Mouse (Mus musculus): ENCODE results near the gene Drd2. TPM values are rescaled to one million over a fixed set of nuclear protein-coding genes. Genes with fewer than 3 reads are reported as not detected.
A peak's percentile ranks its signal among the peaks of the same experiment; 100 is the strongest.

Drd2 gene
- polyA plus RNA-seq (2016; fragmentation: Nextera tagmentation; extraction: Ambion mirVana): 1.1 and 1.7 TPM in 2 replicates

GRCm38 (mm10) chr9:49340136-49341043 lies at the start of gene Drd2:
Gene Drd2, plus strand, starts transcription at chr9:49340627.
- H3K4me2 ChIP-seq (replicated peaks): peak within 1 kb of the TSS; percentile 92
- H3K9me3 ChIP-seq: no peaks in the 10 kb centered on the region
- no peak within 1 kb of the TSS for H3K27ac ChIP-seq
- H3K27me3 ChIP-seq (replicated peaks): peaks cover 31% of the 10 kb centered on the region
- peaks cover 18% of the 10 kb centered on the region for H3K4me1 ChIP-seq
- peak within 1 kb of the TSS; percentile 63 for H3K9ac ChIP-seq
- 1% methylated on average over 71 of the region's 84 CpGs for WGBS
- peak; percentile 74; the same call in 1 of the 2 replicates for ATAC-seq (ENCODE audit: low FRiP score, low read depth)
- H3K36me3 ChIP-seq: no peaks in the 10 kb centered on the region
- peak within 1 kb of the TSS; percentile 53 for H3K4me3 ChIP-seq

DNA sequence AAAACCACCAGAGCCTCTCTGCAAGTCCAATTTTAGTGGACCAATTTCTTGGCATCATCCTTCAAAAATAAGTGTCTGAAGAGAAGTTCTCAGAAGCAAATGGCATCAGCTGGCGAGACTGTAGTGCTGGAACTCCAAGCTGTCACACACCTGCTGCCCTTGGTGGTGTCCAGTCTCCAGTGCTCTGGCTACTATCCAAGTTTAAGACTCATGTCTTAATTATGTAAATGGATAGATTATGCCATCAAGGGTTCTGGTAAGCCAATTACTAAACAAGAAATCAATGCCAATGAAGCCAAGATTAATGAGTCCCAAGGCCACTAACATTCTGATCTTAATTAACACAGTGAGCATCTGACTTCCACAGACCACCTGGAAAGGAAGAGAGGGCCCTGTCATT lies 45.3 kb upstream of the Drd2 start:
- 69% methylated on average over 1 of the region's 1 CpGs for WGBS
- Histone ChIP-seq H3K9ac (no peak overlapping the region), H3K4me2 (replicated peaks) (no peak overlapping the region), H3K9me3 (no peaks in the 10 kb centered on the region), H3K4me1 (no peaks in the 10 kb centered on the region), H3K4me3 (no peak overlapping the region), H3K27me3 (replicated peaks) (no peaks in the 10 kb centered on the region), H3K27ac (no peak overlapping the region), H3K36me3 (no peaks in the 10 kb centered on the region)
- no peak for ATAC-seq (ENCODE audit: low FRiP score, low read depth)

- no peaks in the 10 kb centered on the region for H3K36me3 ChIP-seq
- no peaks in the 10 kb centered on the region for H3K9me3 ChIP-seq
- no peak overlapping the region for H3K4me2 ChIP-seq (replicated peaks)
- H3K4me1 ChIP-seq: no peaks in the 10 kb centered on the region
- H3K27me3 ChIP-seq (replicated peaks): no peaks in the 10 kb centered on the region
- no peak overlapping the region for H3K27ac ChIP-seq
- H3K9ac ChIP-seq: no peak overlapping the region
- no peak for ATAC-seq (ENCODE audit: low FRiP score, low read depth)
- H3K4me3 ChIP-seq: no peak overlapping the region
- 75% methylated on average over 3 of the region's 3 CpGs for WGBS
Measured at GRCm38 (mm10) chr9:49307576-49307975, 32.9 kb upstream of the Drd2 start.

DNA sequence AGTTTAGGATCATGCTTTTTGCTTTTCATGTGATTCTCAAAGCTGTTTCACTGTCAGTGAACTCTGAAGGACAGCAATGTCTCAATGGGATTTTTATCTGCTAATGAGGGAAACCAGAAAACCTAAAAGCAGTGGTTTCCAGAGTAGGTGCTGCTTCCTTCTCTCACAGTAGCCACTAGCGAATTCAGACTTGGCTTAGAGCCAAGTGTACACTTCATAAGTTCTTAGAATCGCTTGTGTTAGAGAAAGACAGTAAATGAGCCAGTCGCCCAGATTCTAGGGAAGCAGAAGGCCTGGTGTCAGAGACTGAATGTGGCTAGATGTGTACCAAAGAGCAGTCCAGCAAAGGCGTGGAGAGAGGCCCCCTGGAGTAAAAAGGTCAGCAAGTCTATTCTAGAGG lies 29.6 kb upstream of the Drd2 start:
- H3K27me3 ChIP-seq (replicated peaks): no peaks in the 10 kb centered on the region
- no peak for ATAC-seq (ENCODE audit: low FRiP score, low read depth)
- H3K4me2 ChIP-seq (replicated peaks): no peak overlapping the region
- no peaks in the 10 kb centered on the region for H3K36me3 ChIP-seq
- no peak overlapping the region for H3K4me3 ChIP-seq
- H3K4me1 ChIP-seq: no peaks in the 10 kb centered on the region
- H3K9me3 ChIP-seq: no peaks in the 10 kb centered on the region
- 76% methylated on average over 4 of the region's 4 CpGs for WGBS
- H3K27ac ChIP-seq: no peak overlapping the region
- no peak overlapping the region for H3K9ac ChIP-seq

DNA sequence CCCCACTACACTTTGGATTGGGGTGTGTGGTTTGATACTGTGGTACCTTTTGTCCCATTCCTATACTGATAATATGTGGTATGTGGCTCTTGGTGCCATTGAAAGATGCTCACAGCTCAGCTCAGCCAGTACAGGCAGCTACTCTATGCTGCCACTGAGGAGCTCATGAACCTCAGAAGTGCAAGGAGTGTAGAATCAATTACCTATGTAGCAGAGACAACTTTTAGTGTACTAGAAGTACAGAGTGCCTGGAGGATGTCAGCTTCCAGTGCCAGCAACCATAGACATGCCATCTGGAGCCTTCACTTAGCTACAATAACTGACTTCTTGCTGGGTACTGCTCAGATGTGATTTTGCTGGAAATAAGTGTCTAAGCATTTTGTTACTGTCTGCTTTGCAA lies 21.8 kb upstream of the Drd2 start:
- H3K27ac ChIP-seq: no peak overlapping the region
- no peaks in the 10 kb centered on the region for H3K27me3 ChIP-seq (replicated peaks)
- H3K4me3 ChIP-seq: no peak overlapping the region
- H3K4me1 ChIP-seq: no peaks in the 10 kb centered on the region
- no peak for ATAC-seq (ENCODE audit: low FRiP score, low read depth)
- no peaks in the 10 kb centered on the region for H3K36me3 ChIP-seq
- H3K9me3 ChIP-seq: no peaks in the 10 kb centered on the region
- H3K4me2 ChIP-seq (replicated peaks): no peak overlapping the region
- no peak overlapping the region for H3K9ac ChIP-seq

DNA sequence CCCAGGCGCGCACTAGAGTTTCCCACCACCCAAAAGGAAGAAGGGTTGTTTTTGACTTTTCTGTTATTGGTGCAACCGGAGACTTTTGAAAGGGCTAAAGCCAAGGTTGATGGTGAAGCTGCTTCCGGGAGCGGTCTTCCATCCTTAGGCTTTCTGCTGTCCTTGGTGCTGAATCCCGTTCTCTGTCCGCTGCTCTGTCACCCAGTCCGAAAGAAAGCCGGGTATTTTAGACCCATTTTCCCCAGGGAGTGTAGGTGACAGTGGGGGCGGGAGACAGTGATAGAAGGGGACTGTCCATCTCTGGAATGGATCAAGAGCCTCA lies 578 bp downstream of the Drd2 start:
- Histone ChIP-seq H3K27ac (no peak overlapping the region), H3K27me3 (replicated peaks) (peaks cover 31% of the 10 kb centered on the region), H3K9me3 (no peaks in the 10 kb centered on the region), H3K36me3 (no peaks in the 10 kb centered on the region), H3K4me2 (replicated peaks) (peak overlapping the region; percentile 92), H3K9ac (peak overlapping the region; percentile 63; the same call in 1 of the 2 replicates), H3K4me3 (peak overlapping the region; percentile 53; the same call in 1 of the 2 replicates), H3K4me1 (peaks cover 18% of the 10 kb centered on the region)
- ATAC-seq (ENCODE audit: low FRiP score, low read depth): no peak
- 2% methylated on average over 10 of the region's 10 CpGs for WGBS

DNA sequence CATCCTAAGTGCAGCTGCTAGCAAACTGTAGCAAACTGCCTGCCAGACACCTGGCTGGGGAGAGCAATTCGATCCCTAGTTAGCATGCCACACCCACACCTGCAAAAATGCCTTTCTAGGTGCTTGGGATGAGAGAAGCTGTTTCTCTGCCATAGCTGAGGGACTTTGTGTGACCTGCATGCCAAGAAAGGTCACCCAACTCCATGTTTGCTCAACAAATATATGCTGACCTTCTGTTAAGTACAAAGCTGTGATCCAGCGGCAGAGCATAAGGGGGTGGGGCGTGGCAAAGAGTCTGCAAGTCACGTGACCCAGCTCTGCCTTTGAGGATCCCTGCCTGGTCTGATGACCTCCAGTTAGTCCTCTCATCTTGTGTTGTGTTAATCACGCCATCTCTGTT lies 25.3 kb downstream of the Drd2 start:
- Histone ChIP-seq H3K9ac (no peak overlapping the region), H3K27ac (no peak overlapping the region), H3K4me3 (no peak overlapping the region), H3K36me3 (no peaks in the 10 kb centered on the region), H3K9me3 (no peaks in the 10 kb centered on the region), H3K4me2 (replicated peaks) (no peak overlapping the region), H3K27me3 (replicated peaks) (no peaks in the 10 kb centered on the region), H3K4me1 (0 out of 2 replicates have a peak, but pooled peaks cover 3% of the 10 kb centered on the region)
- ATAC-seq (ENCODE audit: low FRiP score, low read depth): no peak
- 15% methylated on average over 5 of the region's 5 CpGs for WGBS

DNA sequence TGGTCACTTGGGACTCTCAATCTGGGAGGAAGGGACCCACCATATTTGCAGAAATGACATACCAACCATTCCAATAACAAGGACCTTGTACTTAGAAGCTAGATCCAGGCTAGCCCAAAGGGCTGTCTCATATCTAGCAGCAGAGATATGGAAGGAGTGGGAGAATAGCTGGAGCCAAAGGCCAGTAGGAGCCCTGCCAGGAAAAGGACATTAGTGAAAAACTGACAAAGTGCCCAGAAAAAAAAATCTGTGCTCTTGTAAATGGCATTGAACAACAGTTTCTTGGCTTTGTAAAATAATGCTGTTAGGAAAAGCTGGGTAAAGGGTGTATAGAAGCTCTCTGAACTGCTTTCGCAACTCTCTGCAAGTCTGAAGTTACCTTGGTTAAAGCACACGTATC lies 33.5 kb downstream of the Drd2 start:
- no peak overlapping the region for H3K9ac ChIP-seq
- H3K4me3 ChIP-seq: no peak overlapping the region
- H3K4me2 ChIP-seq (replicated peaks): no peak overlapping the region
- H3K9me3 ChIP-seq: no peaks in the 10 kb centered on the region
- no peak overlapping the region for H3K27ac ChIP-seq
- no peaks in the 10 kb centered on the region for H3K36me3 ChIP-seq
- ATAC-seq (ENCODE audit: low FRiP score, low read depth): no peak
- H3K27me3 ChIP-seq (replicated peaks): no peaks in the 10 kb centered on the region
- WGBS: 92% methylated on average over 2 of the region's 2 CpGs
- H3K4me1 ChIP-seq: no peaks in the 10 kb centered on the region

DNA sequence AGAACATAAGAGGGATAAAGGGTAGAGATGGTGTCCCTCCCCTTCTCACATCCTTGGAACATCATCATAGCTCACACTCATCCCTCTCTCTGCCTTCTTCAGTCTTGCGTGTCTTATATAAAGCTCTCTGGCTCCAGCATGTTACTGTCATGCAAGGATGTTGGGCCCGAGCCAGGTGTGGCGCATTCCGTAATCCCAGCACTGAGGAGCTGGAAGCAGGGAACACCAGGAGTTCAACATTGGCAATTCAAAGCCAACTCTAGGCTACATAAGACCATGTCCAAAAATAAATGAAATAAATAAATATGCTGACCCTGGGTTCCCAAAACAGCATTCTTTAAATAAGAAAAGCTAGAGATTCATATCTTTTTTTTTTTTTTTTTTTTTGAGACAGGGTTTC lies 39.5 kb downstream of the Drd2 start:
- ATAC-seq (ENCODE audit: low FRiP score, low read depth): no peak
- H3K27me3 ChIP-seq (replicated peaks): no peaks in the 10 kb centered on the region

DNA sequence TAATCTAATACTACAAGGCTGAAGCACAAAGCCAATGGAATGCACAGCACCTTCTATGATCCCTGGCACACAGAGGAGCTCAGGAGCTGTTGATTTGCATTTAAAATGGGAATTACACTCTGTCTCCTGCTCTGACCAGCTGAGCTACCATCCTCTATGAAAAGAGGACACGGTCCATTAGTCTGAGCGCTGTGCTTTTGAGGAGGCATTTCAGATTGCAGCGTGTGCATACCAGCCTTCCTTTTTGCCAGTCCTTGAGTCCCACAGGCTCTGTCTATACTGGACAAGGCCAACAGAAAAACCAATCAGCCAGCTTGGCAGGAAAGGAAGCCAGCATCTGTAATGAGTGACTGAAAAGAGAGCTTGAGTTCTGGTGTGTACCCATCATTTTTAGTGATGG lies 43.6 kb downstream of the Drd2 start:
- no peaks in the 10 kb centered on the region for H3K27me3 ChIP-seq (replicated peaks)
- H3K9me3 ChIP-seq: no peaks in the 10 kb centered on the region
- H3K36me3 ChIP-seq: no peaks in the 10 kb centered on the region
- ATAC-seq (ENCODE audit: low FRiP score, low read depth): peak; percentile 56
- no peak overlapping the region for H3K4me3 ChIP-seq
- no peak overlapping the region for H3K27ac ChIP-seq
- no peak overlapping the region for H3K4me2 ChIP-seq (replicated peaks)
- no peaks in the 10 kb centered on the region for H3K4me1 ChIP-seq
- 17% methylated on average over 3 of the region's 3 CpGs for WGBS
- no peak overlapping the region for H3K9ac ChIP-seq

More for the DNA sequence above, 39.5 kb downstream of the Drd2 start:
- Histone ChIP-seq H3K4me2 (replicated peaks) (no peak overlapping the region), H3K9ac (no peak overlapping the region), H3K9me3 (no peaks in the 10 kb centered on the region), H3K36me3 (no peaks in the 10 kb centered on the region), H3K4me1 (no peaks in the 10 kb centered on the region), H3K27ac (no peak overlapping the region), H3K4me3 (no peak overlapping the region)
- 90% methylated on average over 4 of the region's 4 CpGs for WGBS

- 90% methylated on average over 6 of the region's 6 CpGs for WGBS
- H3K4me3 ChIP-seq: no peak overlapping the region
- no peaks in the 10 kb centered on the region for H3K36me3 ChIP-seq
- H3K27me3 ChIP-seq (replicated peaks): no peaks in the 10 kb centered on the region
- no peaks in the 10 kb centered on the region for H3K9me3 ChIP-seq
- no peak for ATAC-seq (ENCODE audit: low FRiP score, low read depth)
- H3K9ac ChIP-seq: no peak overlapping the region
- no peaks in the 10 kb centered on the region for H3K4me1 ChIP-seq
- no peak overlapping the region for H3K4me2 ChIP-seq (replicated peaks)
- H3K27ac ChIP-seq: no peak overlapping the region
Measured at GRCm38 (mm10) chr9:49384855-49385254, 44.4 kb downstream of the Drd2 start.

- no peaks in the 10 kb centered on the region for H3K36me3 ChIP-seq
- H3K27ac ChIP-seq: no peak overlapping the region
- no peak for ATAC-seq (ENCODE audit: low FRiP score, low read depth)
- H3K9ac ChIP-seq: no peak overlapping the region
- 62% methylated on average over 7 of the region's 7 CpGs for WGBS
- no peaks in the 10 kb centered on the region for H3K27me3 ChIP-seq (replicated peaks)
- no peak overlapping the region for H3K4me3 ChIP-seq
- no peaks in the 10 kb centered on the region for H3K9me3 ChIP-seq
- H3K4me1 ChIP-seq: no peaks in the 10 kb centered on the region
- H3K4me2 ChIP-seq (replicated peaks): no peak overlapping the region
Measured at GRCm38 (mm10) chr9:49385301-49385700, 44.9 kb downstream of the Drd2 start.

DNA sequence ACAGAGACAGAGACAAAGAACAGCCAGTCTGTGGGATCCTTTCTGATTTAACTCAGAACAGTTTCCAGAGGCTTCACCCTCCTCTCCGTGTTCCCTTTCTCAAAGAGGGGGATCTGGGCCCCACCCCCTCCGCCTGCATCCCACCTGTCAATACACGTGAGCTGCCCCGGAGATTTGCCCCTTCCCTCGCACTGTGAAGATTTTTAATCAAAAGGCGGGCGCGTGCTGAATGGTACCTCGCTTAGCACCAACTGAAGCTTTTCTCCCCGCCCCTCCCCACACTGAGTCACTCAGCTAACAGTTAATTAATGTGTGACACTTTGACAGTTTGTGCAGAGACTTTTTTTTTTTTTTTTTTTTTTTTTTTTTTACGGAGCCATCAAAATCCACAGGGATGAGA lies 45.7 kb downstream of the Drd2 start:
- Histone ChIP-seq H3K27ac (no peak overlapping the region), H3K9me3 (no peaks in the 10 kb centered on the region), H3K4me3 (no peak overlapping the region), H3K4me1 (no peaks in the 10 kb centered on the region), H3K36me3 (no peaks in the 10 kb centered on the region), H3K4me2 (replicated peaks) (no peak overlapping the region), H3K9ac (no peak overlapping the region), H3K27me3 (replicated peaks) (no peaks in the 10 kb centered on the region)
- WGBS: 50% methylated on average over 11 of the region's 11 CpGs
- ATAC-seq (ENCODE audit: low FRiP score, low read depth): no peak

Measured in neural tube, embryonic 12.5 days (tissue).